Mouse (Mus musculus) midbrain, embryonic 15.5 days (tissue): Measurements from ENCODE around the gene Ctnnb1. TPM values are rescaled to one million over a fixed set of nuclear protein-coding genes. Genes with fewer than 3 reads are reported as not detected.

ENCODE experiments used
- ATAC-seq: fragments of 200-750 bp; cut with Nextera tagmentation; replicated peaks from 2 replicates; pipeline ENCODE4 v1.8.0; 2017; ENCODE audit warnings: moderate TSS enrichment
- H3K27ac ChIP-seq: fragments of 300-500 bp; sonication (generic); 2 replicates; pipeline ENCODE4 v1.5.1; 2015; ENCODE audit warnings: mild to moderate bottlenecking, inconsistent platforms
- H3K27me3 ChIP-seq: fragments of 300-500 bp; sonication (generic); replicated peaks from 2 replicates; pipeline ENCODE4 v1.6.1; 2015; ENCODE audit warnings: inconsistent platforms
- H3K36me3 ChIP-seq: fragments of 300-500 bp; sonication (generic); replicated peaks from 2 replicates; pipeline ENCODE4 v1.6.1; 2015; ENCODE audit warnings: inconsistent platforms
- H3K4me1 ChIP-seq: fragments of 300-500 bp; sonication (generic); 2 replicates; pipeline ENCODE4 v1.6.1; 2015; ENCODE audit warnings: inconsistent platforms
- H3K4me2 ChIP-seq: fragments of 300-500 bp; sonication (generic); 2 replicates; pipeline ENCODE4 v1.6.1; 2015; ENCODE audit warnings: inconsistent platforms, mild to moderate bottlenecking, moderate library complexity
- H3K4me3 ChIP-seq: fragments of 300-500 bp; sonication (generic); 2 replicates; pipeline ENCODE4 v1.5.1; 2015; ENCODE audit warnings: mild to moderate bottlenecking, inconsistent platforms
- H3K9ac ChIP-seq: fragments of 300-500 bp; sonication (generic); 2 replicates; pipeline ENCODE4 v1.6.1; 2015; ENCODE audit warnings: mild to moderate bottlenecking, inconsistent platforms
- H3K9me3 ChIP-seq: fragments of 300-500 bp; sonication (generic); 2 replicates; pipeline ENCODE4 v1.6.1; 2016; ENCODE audit warnings: inconsistent platforms
- WGBS: fragments of 180-500 bp; shearing (Covaris S2); methylation state at CpG from one replicate; pipeline ENCODE4 v1.1.7; 2015; ENCODE audit warnings: mixed read lengths; 5-methylcytosine and 5-hydroxymethylcytosine counted together
- polyA plus RNA-seq: library from polyadenylated mRNA; unstranded; fragments of >200 nt; fragmentation: Nextera tagmentation; extraction: Ambion mirVana; gene quantifications from 2 replicates; pipeline ENCODE4 v1.2.1, GENCODE M21; 2015

Gene Ctnnb1
- polyA plus RNA-seq, 1 experiment from 2014 or later, result 517 TPM

- no peaks in the 10 kb centered on the region for H3K36me3 ChIP-seq
- no peaks in the 10 kb centered on the region for H3K9me3 ChIP-seq
- H3K27ac ChIP-seq, result peak overlapping the region; percentile 92
- 25% methylated on average over 6 of the region's 6 CpGs for WGBS
- no peaks in the 10 kb centered on the region for H3K27me3 ChIP-seq
- 0 out of 2 replicates have a peak overlapping the region, but pooled peaks have one; percentile 16 for H3K9ac ChIP-seq
- ATAC-seq, result no peak
- peak overlapping the region; percentile 47 for H3K4me2 ChIP-seq
- H3K4me1 ChIP-seq, result peaks cover 40% of the 10 kb centered on the region
- H3K4me3 ChIP-seq, result peak overlapping the region; percentile 90
Observed at GRCm38 (mm10) chr9:120932371-120932770, 3.4 kb downstream of the Ctnnb1 start.

DNA sequence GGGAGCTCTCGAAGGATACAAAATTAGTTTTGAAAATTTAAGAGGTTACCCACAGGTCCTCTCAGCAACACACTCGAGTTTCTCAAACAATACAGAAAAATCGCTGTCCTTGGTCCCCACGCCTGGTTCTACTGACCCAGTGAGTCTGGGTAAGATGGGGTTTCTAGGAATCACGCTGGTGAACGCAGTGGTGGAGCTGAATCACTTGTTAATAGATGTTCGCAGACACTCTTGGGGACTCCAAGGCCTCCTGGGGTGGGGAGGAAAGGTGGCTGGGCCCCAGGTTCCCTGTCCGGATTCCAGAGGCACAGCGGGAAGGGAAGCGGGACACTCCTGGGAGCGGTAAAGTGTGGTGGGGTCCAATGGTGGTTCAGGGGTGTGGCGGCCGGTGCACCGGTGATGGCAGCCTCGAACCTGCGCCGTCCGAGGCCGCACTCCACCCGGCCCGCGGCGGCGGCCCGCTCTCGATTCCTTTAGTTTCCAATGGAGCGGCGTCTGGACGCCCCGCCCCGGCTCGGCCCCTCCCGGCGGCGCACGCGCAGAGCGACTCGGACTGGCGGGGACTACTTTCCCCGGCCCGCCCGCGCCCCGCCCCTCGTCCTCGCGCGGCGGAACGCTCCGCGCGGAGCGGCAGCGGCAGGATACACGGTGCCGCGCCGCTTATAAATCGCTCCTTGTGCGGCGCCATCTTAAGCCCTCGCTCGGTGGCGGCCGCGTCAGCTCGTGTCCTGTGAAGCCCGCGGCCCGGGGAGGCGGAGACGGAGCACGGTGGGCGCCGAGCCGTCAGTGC is 4.0 kb downstream of the Ctnnb1 start:
- H3K27me3 ChIP-seq, result no peaks in the 10 kb centered on the region
- H3K4me2 ChIP-seq, result peak overlapping the region; percentile 94
- peak overlapping the region; percentile 68 for H3K9ac ChIP-seq
- peak overlapping the region; percentile 90 for H3K4me3 ChIP-seq
- no peaks in the 10 kb centered on the region for H3K36me3 ChIP-seq
- WGBS, result 4% methylated on average over 77 of the region's 78 CpGs
- peak; percentile 89 for ATAC-seq
- H3K4me1 ChIP-seq, result peaks cover 46% of the 10 kb centered on the region
- peak overlapping the region; percentile 92 for H3K27ac ChIP-seq
- no peaks in the 10 kb centered on the region for H3K9me3 ChIP-seq

DNA sequence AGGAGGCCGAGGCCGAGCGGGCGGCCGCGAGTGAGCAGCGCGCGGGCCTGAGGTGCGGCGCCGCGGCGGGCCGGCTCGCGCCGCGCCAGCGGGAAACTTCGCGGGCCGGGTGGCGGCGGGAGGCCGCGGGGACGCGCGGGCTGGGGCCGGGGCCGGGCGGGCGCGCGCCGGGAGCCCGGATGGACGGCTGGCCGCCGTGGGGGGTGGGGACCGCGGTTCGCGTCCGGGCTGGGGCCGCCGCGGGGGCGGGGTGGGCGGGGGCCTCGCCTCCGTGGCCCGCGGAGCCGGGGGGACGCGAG is 4.5 kb downstream of the Ctnnb1 start:
- H3K4me3 ChIP-seq, result peak overlapping the region; percentile 90
- no peak; the same call in 1 of the 2 replicates for ATAC-seq
- H3K9ac ChIP-seq, result peak overlapping the region; percentile 68
- peak overlapping the region; percentile 92 for H3K27ac ChIP-seq
- H3K4me2 ChIP-seq, result peak overlapping the region; percentile 94
- peaks cover 49% of the 10 kb centered on the region for H3K4me1 ChIP-seq
- WGBS, result under 1% methylated on average over 57 of the region's 58 CpGs
- H3K36me3 ChIP-seq, result no peaks in the 10 kb centered on the region
- H3K9me3 ChIP-seq, result no peaks in the 10 kb centered on the region
- no peaks in the 10 kb centered on the region for H3K27me3 ChIP-seq

DNA sequence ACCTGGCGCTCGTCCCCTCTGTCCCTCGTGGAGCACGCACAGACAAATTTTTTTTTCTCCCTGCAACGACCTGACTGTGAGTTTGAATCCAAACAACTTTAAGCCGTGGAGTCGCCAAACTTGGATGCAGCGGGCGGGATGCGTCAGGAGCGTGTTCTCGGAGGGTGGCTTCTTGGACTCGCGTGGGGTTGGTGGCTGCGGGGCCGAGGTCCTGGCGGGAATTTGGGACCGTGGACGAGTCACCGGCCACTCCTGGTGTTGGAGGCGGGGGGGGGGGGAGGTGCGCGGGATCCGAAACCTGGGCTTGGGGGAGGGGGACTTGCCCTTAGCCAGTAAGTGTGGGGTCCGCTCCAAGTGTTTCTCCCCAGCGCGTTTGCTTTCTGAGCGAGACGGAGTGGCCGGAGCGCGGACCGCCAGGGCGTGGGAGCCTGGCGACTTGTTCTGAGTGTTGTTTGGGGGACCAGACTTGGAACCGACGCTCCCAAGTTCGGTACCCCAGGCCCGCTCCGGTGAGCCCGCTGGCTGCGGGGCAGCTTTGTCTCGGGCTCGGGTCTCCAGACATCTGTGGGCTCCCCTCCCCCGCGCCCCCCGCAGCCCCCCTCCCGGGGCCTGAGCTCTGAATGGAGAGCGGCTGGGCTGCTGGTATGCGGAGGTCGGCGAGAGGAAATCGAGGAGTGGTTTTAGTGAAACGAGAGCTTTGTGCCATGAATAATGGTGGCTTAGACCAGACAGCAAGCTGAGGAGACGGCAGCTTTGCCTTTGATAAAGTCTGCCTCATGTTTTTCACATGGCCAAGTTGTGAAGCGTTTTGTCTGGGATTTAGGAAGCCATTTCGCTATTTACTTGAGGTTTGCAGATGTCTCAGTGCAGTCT is 5.1 kb downstream of the Ctnnb1 start:
- WGBS, result under 1% methylated on average over 56 of the region's 57 CpGs
- H3K4me1 ChIP-seq, result peaks cover 55% of the 10 kb centered on the region
- peak overlapping the region; percentile 94 for H3K4me2 ChIP-seq
- H3K27me3 ChIP-seq, result no peaks in the 10 kb centered on the region
- peak overlapping the region; percentile 68 for H3K9ac ChIP-seq
- peak; percentile 19 for ATAC-seq
- no peaks in the 10 kb centered on the region for H3K9me3 ChIP-seq
- H3K36me3 ChIP-seq, result no peaks in the 10 kb centered on the region
- peak overlapping the region; percentile 90 for H3K4me3 ChIP-seq
- H3K27ac ChIP-seq, result peak overlapping the region; percentile 92

GRCm38 (mm10) chr9:120934821-120935633 is 6.0 kb downstream of the Ctnnb1 start:
- Histone ChIP-seq H3K4me2 (peak overlapping the region; percentile 94), H3K9me3 (no peaks in the 10 kb centered on the region), H3K4me1 (peaks cover 64% of the 10 kb centered on the region), H3K27ac (peak overlapping the region; percentile 92), H3K36me3 (no peaks in the 10 kb centered on the region), H3K9ac (peak overlapping the region; percentile 68), H3K4me3 (peak overlapping the region; percentile 90), H3K27me3 (no peaks in the 10 kb centered on the region)
- ATAC-seq, result no peak
- 7% methylated on average over 14 of the region's 14 CpGs for WGBS

DNA sequence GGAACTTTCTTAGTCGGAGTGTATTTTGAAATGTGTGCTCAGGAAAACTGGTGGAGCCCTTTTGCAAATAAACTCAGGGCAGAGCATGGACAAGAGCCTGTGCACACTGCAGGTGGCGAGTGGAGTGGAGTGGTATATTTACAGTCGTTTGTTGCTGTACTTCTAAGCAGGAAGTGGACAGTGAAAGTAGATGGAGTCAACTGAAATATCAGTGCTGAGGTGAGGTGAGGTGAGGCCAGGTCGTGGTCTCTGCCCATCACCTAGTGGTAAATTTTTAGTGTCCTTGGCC is 6.6 kb downstream of the Ctnnb1 start:
- ATAC-seq, result no peak
- Histone ChIP-seq H3K4me2 (peak overlapping the region; percentile 94), H3K36me3 (no peaks in the 10 kb centered on the region), H3K9ac (peak overlapping the region; percentile 68; the same call in 1 of the 2 replicates), H3K9me3 (no peaks in the 10 kb centered on the region), H3K4me1 (peaks cover 70% of the 10 kb centered on the region), H3K27me3 (no peaks in the 10 kb centered on the region), H3K27ac (no peak overlapping the region), H3K4me3 (peak overlapping the region; percentile 90)
- 8% methylated on average over 4 of the region's 4 CpGs for WGBS

- H3K4me2 ChIP-seq, result peak overlapping the region; percentile 94
- ATAC-seq, result no peak
- H3K9me3 ChIP-seq, result no peaks in the 10 kb centered on the region
- no peaks in the 10 kb centered on the region for H3K27me3 ChIP-seq
- no peaks in the 10 kb centered on the region for H3K36me3 ChIP-seq
- WGBS, result 15% methylated on average over 8 of the region's 8 CpGs
- H3K9ac ChIP-seq, result no peak overlapping the region
- peaks cover 77% of the 10 kb centered on the region for H3K4me1 ChIP-seq
- H3K4me3 ChIP-seq, result peak overlapping the region; percentile 90
- H3K27ac ChIP-seq, result no peak overlapping the region
Observed at GRCm38 (mm10) chr9:120936351-120936750, 7.3 kb downstream of the Ctnnb1 start.

- H3K27ac ChIP-seq, result no peak overlapping the region
- no peaks in the 10 kb centered on the region for H3K9me3 ChIP-seq
- H3K4me2 ChIP-seq, result no peak overlapping the region
- H3K4me3 ChIP-seq, result no peak overlapping the region
- H3K4me1 ChIP-seq, result peaks cover 92% of the 10 kb centered on the region
- H3K36me3 ChIP-seq, result no peaks in the 10 kb centered on the region
- WGBS, result 90% methylated on average over 3 of the region's 3 CpGs
- no peaks in the 10 kb centered on the region for H3K27me3 ChIP-seq
- no peak overlapping the region for H3K9ac ChIP-seq
- ATAC-seq, result no peak
Observed at GRCm38 (mm10) chr9:120940858-120941257, 11.8 kb downstream of the Ctnnb1 start.

GRCm38 (mm10) chr9:120943757-120944156 is 14.7 kb downstream of the Ctnnb1 start:
- H3K4me3 ChIP-seq, result no peak overlapping the region
- no peaks in the 10 kb centered on the region for H3K36me3 ChIP-seq
- no peak overlapping the region for H3K27ac ChIP-seq
- ATAC-seq, result no peak
- peaks cover 90% of the 10 kb centered on the region for H3K4me1 ChIP-seq
- no peaks in the 10 kb centered on the region for H3K9me3 ChIP-seq
- no peaks in the 10 kb centered on the region for H3K27me3 ChIP-seq
- H3K9ac ChIP-seq, result no peak overlapping the region
- WGBS, result 90% methylated on average over 1 of the region's 1 CpGs
- H3K4me2 ChIP-seq, result no peak overlapping the region

DNA sequence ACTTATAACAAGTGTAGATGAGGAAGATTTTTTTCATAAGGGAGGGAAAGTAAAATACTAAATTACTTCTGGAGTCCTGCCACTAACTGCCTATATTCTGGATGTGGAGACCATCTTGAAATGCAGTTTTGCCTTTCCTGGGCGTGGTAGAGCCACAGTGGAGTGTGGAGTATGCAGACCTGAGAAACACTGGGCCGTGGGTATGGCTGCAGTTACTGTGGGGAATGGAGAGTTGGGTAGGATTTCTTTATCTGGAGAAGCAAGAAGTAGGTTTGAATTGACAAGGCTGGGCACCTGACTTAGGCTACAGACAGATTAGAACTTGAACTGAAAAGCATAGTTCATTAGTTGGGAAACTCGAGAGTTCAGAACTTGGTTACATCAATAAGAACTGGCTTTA is 15.2 kb downstream of the Ctnnb1 start:
- Histone ChIP-seq H3K27ac (no peak overlapping the region), H3K36me3 (no peaks in the 10 kb centered on the region), H3K4me1 (peaks cover 90% of the 10 kb centered on the region), H3K4me2 (no peak overlapping the region), H3K4me3 (no peak overlapping the region), H3K9ac (no peak overlapping the region), H3K9me3 (no peaks in the 10 kb centered on the region), H3K27me3 (no peaks in the 10 kb centered on the region)
- ATAC-seq, result no peak
- WGBS, result 78% methylated on average over 3 of the region's 3 CpGs

- peaks cover 10% of the 10 kb centered on the region; the same call in 1 of the 2 replicates for H3K36me3 ChIP-seq
- H3K9ac ChIP-seq, result no peak overlapping the region
- ATAC-seq, result no peak
- 84% methylated on average over 8 of the region's 8 CpGs for WGBS
- H3K27me3 ChIP-seq, result no peaks in the 10 kb centered on the region
- H3K4me2 ChIP-seq, result no peak overlapping the region
- H3K27ac ChIP-seq, result no peak overlapping the region
- H3K4me3 ChIP-seq, result no peak overlapping the region
- H3K4me1 ChIP-seq, result peaks cover 73% of the 10 kb centered on the region
- H3K9me3 ChIP-seq, result no peaks in the 10 kb centered on the region
Observed at GRCm38 (mm10) chr9:120946131-120946530, 17.1 kb downstream of the Ctnnb1 start.

DNA sequence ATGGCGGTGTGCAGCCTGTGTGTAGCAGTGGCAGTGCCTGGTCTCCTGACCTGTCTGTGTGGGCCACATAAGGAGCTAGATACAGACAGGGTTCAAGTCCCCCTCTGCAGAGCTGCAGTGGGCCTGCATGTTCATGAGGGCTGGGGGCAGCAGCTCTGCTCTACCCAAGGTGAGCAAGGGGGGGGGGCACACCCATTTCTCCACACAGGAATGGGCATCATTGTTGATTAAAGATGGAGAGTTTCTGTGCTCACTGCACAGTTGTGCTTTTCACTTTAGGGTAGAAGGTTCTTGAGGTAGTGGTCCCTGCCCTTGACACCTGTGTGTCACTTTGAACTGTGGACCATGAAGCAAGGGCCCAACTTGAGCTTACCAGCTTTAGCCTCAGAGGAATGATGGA is 19.8 kb downstream of the Ctnnb1 start:
- H3K4me2 ChIP-seq, result no peak overlapping the region
- peaks cover 48% of the 10 kb centered on the region for H3K4me1 ChIP-seq
- H3K36me3 ChIP-seq, result peaks cover 36% of the 10 kb centered on the region
- no peak for ATAC-seq
- H3K27ac ChIP-seq, result no peak overlapping the region
- 100% methylated on average over 1 of the region's 1 CpGs for WGBS
- no peaks in the 10 kb centered on the region for H3K27me3 ChIP-seq
- no peak overlapping the region for H3K4me3 ChIP-seq
- no peak overlapping the region for H3K9ac ChIP-seq
- H3K9me3 ChIP-seq, result no peaks in the 10 kb centered on the region
